In the genomic region with DNA sequence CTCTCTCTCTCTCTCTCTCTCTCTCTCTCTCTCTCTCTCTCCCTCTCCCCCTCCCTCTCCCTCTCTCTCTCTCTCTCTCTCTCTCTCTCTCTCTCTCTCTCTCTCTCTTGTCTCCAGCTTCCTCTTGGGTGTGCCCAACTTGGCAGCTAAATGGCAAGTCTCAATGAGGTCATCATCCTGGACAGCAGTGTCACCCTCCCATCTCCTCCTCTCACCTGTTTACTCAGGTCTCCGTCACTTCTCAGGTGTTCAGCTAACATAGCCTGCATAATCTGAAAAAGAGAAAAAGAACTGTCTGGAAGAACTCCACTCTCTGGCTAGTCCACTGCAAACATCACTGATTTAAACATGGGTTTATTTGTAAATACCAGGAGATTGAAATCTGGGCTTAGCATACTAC, we compare ENCODE assay signal across 35 mouse cellular contexts.
"Had no signal": no experiment of that assay in that cellular context is flagged by ENCODE, and none has a peak within 500 bp of the region (broad histone marks: within the 10 kb centered on the region; RNA-seq: fewer than 3 reads in every experiment).

No protein-coding gene starts in this region.

- H3K36me3 ChIP-seq: heart, embryonic 10.5 days; heart, embryonic 12.5 days; heart, embryonic 13.5 days; heart, embryonic 15.5 days; hindbrain, embryonic 10.5 days; hindbrain, embryonic 12.5 days; hindbrain, embryonic 13.5 days; hindbrain, embryonic 15.5 days; intestine, embryonic 15.5 days; kidney, embryonic 15.5 days had no signal

- H3K9me3 ChIP-seq: heart, embryonic 10.5 days; heart, embryonic 12.5 days; heart, embryonic 13.5 days; heart, embryonic 15.5 days; hindbrain, embryonic 10.5 days; hindbrain, embryonic 12.5 days; hindbrain, embryonic 13.5 days; hindbrain, embryonic 15.5 days; intestine, embryonic 15.5 days; kidney, embryonic 15.5 days had no signal

- ATAC-seq: hindbrain, embryonic 16.5 days; hindbrain, postnatal 0 days; inflammation-experienced regulatory T-cells, adult 6 months; intestine, embryonic 15.5 days; intestine, embryonic 16.5 days; intestine, postnatal 0 days had no signal

- H3K4me2 ChIP-seq: heart, embryonic 11.5 days; heart, embryonic 12.5 days; heart, embryonic 13.5 days; heart, embryonic 15.5 days; hindbrain, embryonic 12.5 days; hindbrain, embryonic 13.5 days; hindbrain, embryonic 14.5 days; hindbrain, embryonic 15.5 days; intestine, embryonic 15.5 days; kidney, embryonic 15.5 days had no signal

- H3K4me3 ChIP-seq: heart, embryonic 10.5 days; heart, embryonic 12.5 days; heart, embryonic 13.5 days; heart, embryonic 15.5 days; hindbrain, embryonic 10.5 days; hindbrain, embryonic 12.5 days; hindbrain, embryonic 13.5 days; hindbrain, embryonic 15.5 days; intestine, embryonic 15.5 days; kidney, embryonic 15.5 days; layer of hippocampus, adult 2 months had no signal

- H3K27me3 ChIP-seq: heart, embryonic 12.5 days; heart, embryonic 13.5 days; heart, embryonic 15.5 days; hindbrain, embryonic 12.5 days; hindbrain, embryonic 13.5 days; hindbrain, embryonic 15.5 days; intestine, embryonic 15.5 days; kidney, embryonic 15.5 days had no signal

- H3K27ac ChIP-seq: heart, embryonic 10.5 days; heart, embryonic 13.5 days; heart, embryonic 15.5 days; hindbrain, embryonic 10.5 days; hindbrain, embryonic 12.5 days; hindbrain, embryonic 13.5 days; hindbrain, embryonic 14.5 days; hindbrain, embryonic 15.5 days; hindbrain, postnatal 0 days; intestine, embryonic 15.5 days; kidney, embryonic 15.5 days; kidney, postnatal 0 days; layer of hippocampus, adult 2 months had no signal

- DNase-seq: heart, postnatal 10 days; heart, postnatal 14 days; heart, postnatal 36 days; heart, postnatal 4 days; kidney, adult 11 months; kidney, adult 18-20 months; kidney, adult 2 months; kidney, adult 8-10 months; kidney, adult 9 months; kidney, postnatal 10 days; kidney, postnatal 14 days; kidney, postnatal 25 days; kidney, postnatal 36 days; kidney, postnatal 4 days; layer of hippocampus, adult 9-11 months; layer of hippocampus, postnatal 36 days had no signal

- H3K4me1 ChIP-seq: heart, embryonic 10.5 days; heart, embryonic 12.5 days; heart, embryonic 13.5 days; heart, embryonic 15.5 days; hindbrain, embryonic 10.5 days; hindbrain, embryonic 12.5 days; hindbrain, embryonic 13.5 days; hindbrain, embryonic 15.5 days; intestine, embryonic 15.5 days; kidney, embryonic 15.5 days had no signal

- H3K9ac ChIP-seq: heart, embryonic 12.5 days; heart, embryonic 13.5 days; heart, embryonic 15.5 days; hindbrain, embryonic 12.5 days; hindbrain, embryonic 13.5 days; hindbrain, embryonic 14.5 days; hindbrain, embryonic 15.5 days; intestine, embryonic 15.5 days; kidney, embryonic 15.5 days had no signal
